9 mouse cellular contexts compared by ENCODE assay signal in the genomic region with DNA sequence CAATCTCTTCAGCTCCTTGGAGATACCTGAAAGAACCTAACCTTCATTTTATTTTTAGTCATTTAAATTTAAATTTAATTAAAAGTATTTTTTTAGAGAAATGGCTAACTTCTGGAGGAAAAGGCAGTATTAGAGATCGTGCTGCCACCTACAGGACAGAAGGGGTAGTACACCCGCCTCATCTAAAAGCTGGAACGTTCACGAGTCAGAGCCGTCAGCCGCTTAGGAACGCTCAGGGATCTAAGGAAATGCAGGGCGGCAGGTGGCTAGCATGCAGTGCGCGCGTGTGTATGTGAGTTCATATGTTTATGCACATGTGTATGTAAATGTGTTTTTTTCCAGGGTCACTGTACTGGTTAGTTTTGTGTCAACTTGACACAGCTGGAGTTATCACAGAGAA. TPM values are rescaled to one million over a fixed set of nuclear protein-coding genes. Genes with fewer than 3 reads are reported as not detected.
DNase-seq lines count a peak whose midpoint lies in the region; ATAC-seq and TF ChIP-seq lines count a peak whose summit lies in the region.
"Had no signal": no experiment of that assay in that cellular context is flagged by ENCODE, and none has a peak within 500 bp of the region (broad histone marks: within the 10 kb centered on the region; RNA-seq: fewer than 3 reads in every experiment).

No protein-coding gene starts in this region.

- no peaks in the 10 kb centered on the region for H3K9me3 ChIP-seq in intestine, postnatal 0 days (ENCODE audit: control insufficient read depth)
- no peaks in the 10 kb centered on the region for H3K9me3 ChIP-seq in limb, embryonic 14.5 days (ENCODE audit: control insufficient read depth, low read length)
- no peaks in the 10 kb centered on the region for H3K9me3 ChIP-seq in neural tube, embryonic 15.5 days (replicated peaks)
- H3K9me3 ChIP-seq: stomach, embryonic 15.5 days had no signal

- no peak overlapping the region for H3K9ac ChIP-seq in intestine, postnatal 0 days (ENCODE audit: low read depth, low read length)
- no peak overlapping the region for H3K9ac ChIP-seq in limb, embryonic 14.5 days (ENCODE audit: low read depth, low read length, severe bottlenecking)
- no peak overlapping the region for H3K9ac ChIP-seq in neural tube, embryonic 15.5 days (replicated peaks)
- H3K9ac ChIP-seq: stomach, embryonic 15.5 days had no signal

- H3K27ac ChIP-seq in intestine, postnatal 0 days (ENCODE audit: low read depth, low read length), result no peak overlapping the region
- no peak overlapping the region for H3K27ac ChIP-seq in limb, embryonic 14.5 days (replicated peaks; ENCODE audit: low read depth, low read length)
- no peak overlapping the region for H3K27ac ChIP-seq in neural tube, embryonic 15.5 days (replicated peaks)
- H3K27ac ChIP-seq: stomach, embryonic 15.5 days had no signal

- no peaks in the 10 kb centered on the region for H3K4me1 ChIP-seq in intestine, postnatal 0 days (replicated peaks; ENCODE audit: control insufficient read depth, insufficient read depth, low read length)
- H3K4me1 ChIP-seq in limb, embryonic 14.5 days (ENCODE audit: control insufficient read depth, insufficient read depth, low read length), result peaks cover 6% of the 10 kb centered on the region; the same call in 1 of the 2 replicates
- peaks cover 3% of the 10 kb centered on the region; the same call in 1 of the 2 replicates for H3K4me1 ChIP-seq in neural tube, embryonic 15.5 days
- H3K4me1 ChIP-seq: stomach, embryonic 15.5 days had no signal

- DNase-seq in 3T3-L1 (ENCODE audit: low read depth, low spot score), result peak; percentile 81
- DNase-seq in MEL-GATA-1-ER (ENCODE audit: extremely low read depth, low read depth), result peak; percentile 9
- peak; percentile 86 for DNase-seq in cerebellum, adult 9-10 months
- DNase-seq in frontal cortex, postnatal 10 days (ENCODE audit: low spot score in 2 of 2), result peak; percentile 52 to 75
- peak; percentile 84 for DNase-seq in limb, embryonic 14.5 days (ENCODE audit: low spot score)
- peak; percentile 68 for DNase-seq in thymus, postnatal 14 days

- H3K27me3 ChIP-seq in intestine, postnatal 0 days (replicated peaks; ENCODE audit: control insufficient read depth, insufficient read depth, low read length), result no peaks in the 10 kb centered on the region
- H3K27me3 ChIP-seq in limb, embryonic 14.5 days (ENCODE audit: control insufficient read depth, insufficient read depth, low read length), result no peaks in the 10 kb centered on the region
- H3K27me3 ChIP-seq in neural tube, embryonic 15.5 days (replicated peaks), result peaks cover 4% of the 10 kb centered on the region
- H3K27me3 ChIP-seq: stomach, embryonic 15.5 days had no signal

- 0 out of 2 replicates have a peak, but pooled peaks have one; percentile 41 for ATAC-seq in intestine, postnatal 0 days
- ATAC-seq in limb, embryonic 14.5 days (ENCODE audit: low FRiP score, low read depth), result no peak
- ATAC-seq in neural tube, embryonic 15.5 days (ENCODE audit: low FRiP score), result peak; percentile 46; the same call in 1 of the 2 replicates

- no peak overlapping the region for H3K4me2 ChIP-seq in intestine, postnatal 0 days (replicated peaks; ENCODE audit: low read depth)
- no peak overlapping the region for H3K4me2 ChIP-seq in limb, embryonic 14.5 days (replicated peaks; ENCODE audit: low read depth, low read length, severe bottlenecking)
- peak overlapping the region; percentile 19; the same call in 1 of the 2 replicates for H3K4me2 ChIP-seq in neural tube, embryonic 15.5 days
- H3K4me2 ChIP-seq: stomach, embryonic 15.5 days had no signal

- 7% methylated on average over 11 of the region's 11 CpGs for WGBS in intestine, postnatal 0 days
- 2% methylated on average over 11 of the region's 11 CpGs for WGBS in limb, embryonic 14.5 days
- WGBS in neural tube, embryonic 15.5 days, result 8% methylated on average over 11 of the region's 11 CpGs

- H3K4me3 ChIP-seq in intestine, postnatal 0 days (ENCODE audit: low read depth, low read length), result no peak overlapping the region
- no peak overlapping the region for H3K4me3 ChIP-seq in limb, embryonic 14.5 days (replicated peaks; ENCODE audit: low read length)
- no peak overlapping the region for H3K4me3 ChIP-seq in neural tube, embryonic 15.5 days (replicated peaks)
- H3K4me3 ChIP-seq: stomach, embryonic 15.5 days had no signal

- H3K36me3 ChIP-seq in intestine, postnatal 0 days (ENCODE audit: control insufficient read depth, insufficient read depth), result no peaks in the 10 kb centered on the region
- no peaks in the 10 kb centered on the region for H3K36me3 ChIP-seq in limb, embryonic 14.5 days (ENCODE audit: control insufficient read depth, insufficient read depth, low read length)
- no peaks in the 10 kb centered on the region for H3K36me3 ChIP-seq in neural tube, embryonic 15.5 days
- H3K36me3 ChIP-seq: stomach, embryonic 15.5 days had no signal

- TF ChIP-seq POLR2A in limb, embryonic 14.5 days (IDR thresholded peaks at IDR 0.05; ENCODE audit: borderline replicate concordance, extremely low read depth, insufficient read depth, insufficient read length), result no peak

- peak; percentile 81 for TF ChIP-seq CTCF in intestine, postnatal 0 days (IDR thresholded peaks at IDR 0.05; ENCODE audit: low read depth)

RNA-seq across cellular contexts. Expression of a gene that starts 16.3 kb away (rescaled TPM):
- polyA plus RNA-seq in intestine, postnatal 0 days (2015; fragmentation: Nextera tagmentation; extraction: Ambion mirVana), result not detected in 2 replicates
- not detected in 2 replicates for polyA plus RNA-seq in limb, embryonic 14.5 days (2012; rRNA removed)
- not detected in 2 replicates for polyA plus RNA-seq in limb, embryonic 14.5 days (2014; fragmentation: Nextera tagmentation; extraction: Ambion mirVana)
- polyA plus RNA-seq in neural tube, embryonic 15.5 days (2015; fragmentation: Nextera tagmentation; extraction: Ambion mirVana), result not detected in 2 replicates
- polyA plus RNA-seq: stomach, embryonic 15.5 days had no signal

Comparison
In these comparisons a context has a peak if more than half of its experiments do, and no peak if none do; other contexts are left out.
1. DNase-seq: peak in every context shown above with its lines; median percentile 86 in cerebellum, adult 9-10 months; 84 in limb, embryonic 14.5 days; 81 in 3T3-L1; 68 in thymus, postnatal 14 days; 64 in frontal cortex, postnatal 10 days; 9 in MEL-GATA-1-ER.